Mouse (Mus musculus): ENCODE results near the gene Dus3l. TPM values are rescaled to one million over a fixed set of nuclear protein-coding genes. Genes with fewer than 3 reads are reported as not detected.

The Dus3l gene
- total and polyA plus RNA-seq, 3 experiments, result 38.9 to 70.5 TPM; not detected in 1

GRCm38 (mm10) chr17:56729656-56730055 is 34.9 kb upstream of the Dus3l start:
- TF ChIP-seq JUND (IDR thresholded peaks at IDR 0.05; ENCODE audit: low read depth, low read length), result no peak
- no peak for TF ChIP-seq TAL1 (IDR thresholded peaks at IDR 0.05; ENCODE audit: low read length)
- no peak for TF ChIP-seq TCF12 (IDR thresholded peaks at IDR 0.05; ENCODE audit: low read depth, low read length)
- no peak for TF ChIP-seq ZC3H11A (IDR thresholded peaks at IDR 0.05; ENCODE audit: low read depth, low read length)
- TF ChIP-seq USF1 (IDR thresholded peaks at IDR 0.05; ENCODE audit: low read depth, low read length), result no peak
- TF ChIP-seq CHD2 (IDR thresholded peaks at IDR 0.05; ENCODE audit: low read length), result no peak
- no peak for TF ChIP-seq GABPA (IDR thresholded peaks at IDR 0.05; ENCODE audit: low read depth, low read length)
- no peak for TF ChIP-seq GATA1 (IDR thresholded peaks at IDR 0.05; ENCODE audit: low read depth, low read length)
- no peak for TF ChIP-seq MAX (IDR thresholded peaks at IDR 0.05; ENCODE audit: low read length)
- no peak for TF ChIP-seq TBP (IDR thresholded peaks at IDR 0.05; ENCODE audit: low read depth, low read length)
- no peak for TF ChIP-seq RAD21 (IDR thresholded peaks at IDR 0.05; ENCODE audit: low read depth, low read length)
- no peak for TF ChIP-seq UBTF (IDR thresholded peaks at IDR 0.05; ENCODE audit: borderline replicate concordance, insufficient read depth, low read depth, low read length)
- TF ChIP-seq MYC (IDR thresholded peaks at IDR 0.05; ENCODE audit: low read depth, low read length), result no peak
- TF ChIP-seq POLR2A (IDR thresholded peaks at IDR 0.05; ENCODE audit: control insufficient read depth in 1 of 2, insufficient read depth in 1 of 2, low read depth in 1 of 2, low read length in 2 of 2, poor library complexity in 1 of 2), result no peak
- TF ChIP-seq SIN3A (IDR thresholded peaks at IDR 0.05; ENCODE audit: low read length), result no peak
- TF ChIP-seq ZKSCAN1 (IDR thresholded peaks at IDR 0.05; ENCODE audit: low read depth, low read length), result no peak
- no peak for TF ChIP-seq MYB (IDR thresholded peaks at IDR 0.05; ENCODE audit: low read depth, low read length)
- no peak for TF ChIP-seq BHLHE40 (IDR thresholded peaks at IDR 0.05; ENCODE audit: borderline replicate concordance, low read depth, low read length)
- TF ChIP-seq MXI1 (IDR thresholded peaks at IDR 0.05; ENCODE audit: low read depth, low read length), result no peak
- no peak for TF ChIP-seq MAFK (IDR thresholded peaks at IDR 0.05; ENCODE audit: borderline replicate concordance, low read depth, low read length)
- Histone ChIP-seq H3K27ac (ENCODE audit: control insufficient read depth, low read depth, low read length) (no peak overlapping the region), H3K9me3 (replicated peaks; ENCODE audit: insufficient read depth, low read length) (no peaks in the 10 kb centered on the region), H3K9ac (ENCODE audit: control insufficient read depth, low read depth, low read length, poor library complexity, severe bottlenecking) (no peak overlapping the region), H3K27me3 (ENCODE audit: control insufficient read depth in 1 of 2, insufficient read depth in 2 of 2, low read length in 2 of 2) (peaks cover 0 to 1% of the 10 kb centered on the region in 2 experiments; a peak in 3 of 4 replicates), H3K4me1 (ENCODE audit: control insufficient read depth in 1 of 2, insufficient read depth in 2 of 2, low read length in 2 of 2) (no peaks in the 10 kb centered on the region), H3K4me3 (ENCODE audit: control insufficient read depth in 1 of 2, insufficient read depth in 1 of 2, low read depth in 2 of 2, low read length in 2 of 2) (no peak overlapping the region), H3K36me3 (ENCODE audit: control insufficient read depth in 1 of 2, insufficient read depth in 2 of 2, low read length in 2 of 2) (no peaks in the 10 kb centered on the region), H3K79me2 (ENCODE audit: control insufficient read depth, insufficient read depth, low read length, poor library complexity) (no peaks in the 10 kb centered on the region)
- DNase-seq (ENCODE audit: low read depth, low spot score), result no peak

- Histone ChIP-seq H3K9me3 (replicated peaks; ENCODE audit: insufficient read depth, low read length) (no peaks in the 10 kb centered on the region), H3K27ac (ENCODE audit: control insufficient read depth, low read depth, low read length) (no peak overlapping the region), H3K4me1 (ENCODE audit: control insufficient read depth in 1 of 2, insufficient read depth in 2 of 2, low read length in 2 of 2) (no peaks in the 10 kb centered on the region), H3K36me3 (ENCODE audit: control insufficient read depth in 1 of 2, insufficient read depth in 2 of 2, low read length in 2 of 2) (no peaks in the 10 kb centered on the region), H3K79me2 (ENCODE audit: control insufficient read depth, insufficient read depth, low read length, poor library complexity) (no peaks in the 10 kb centered on the region), H3K27me3 (ENCODE audit: control insufficient read depth in 1 of 2, insufficient read depth in 2 of 2, low read length in 2 of 2) (no peaks in the 10 kb centered on the region; a peak in 1 of 4 replicates), H3K9ac (ENCODE audit: control insufficient read depth, low read depth, low read length, poor library complexity, severe bottlenecking) (no peak overlapping the region), H3K4me3 (ENCODE audit: control insufficient read depth in 1 of 2, insufficient read depth in 1 of 2, low read depth in 2 of 2, low read length in 2 of 2) (no peak overlapping the region)
- TF ChIP-seq RAD21 (IDR thresholded peaks at IDR 0.05; ENCODE audit: low read depth, low read length) (peak; percentile 59), CTCF (IDR thresholded peaks at IDR 0.05 in 2 of 3, conservative IDR thresholded peaks at IDR 0.05 in 1 of 3; ENCODE audit: control insufficient read depth in 1 of 3, insufficient read depth in 1 of 3, low read depth in 2 of 3, low read length in 3 of 3, poor library complexity in 1 of 3, severe bottlenecking in 1 of 3) (peak; percentile 71 to 81 (median 71)), USF2 (IDR thresholded peaks at IDR 0.05; ENCODE audit: borderline replicate concordance in 1 of 2, insufficient read depth in 1 of 2, low read depth in 1 of 2, low read length in 2 of 2) (no peak), TCF12 (IDR thresholded peaks at IDR 0.05; ENCODE audit: low read depth, low read length) (no peak), RCOR1 (IDR thresholded peaks at IDR 0.05; ENCODE audit: low read depth, low read length) (no peak), SMC3 (IDR thresholded peaks at IDR 0.05; ENCODE audit: low read depth, low read length) (peak; percentile 67)
- peak; percentile 57 for DNase-seq (ENCODE audit: low read depth, low spot score)
Observed at GRCm38 (mm10) chr17:56736534-56736933, 28.0 kb upstream of the Dus3l start.

Data from MEL (cell line).